Mouse (Mus musculus): Measurements from ENCODE around the gene Acss1. TPM values are rescaled to one million over a fixed set of nuclear protein-coding genes. Genes with fewer than 3 reads are reported as not detected.

Gene Acss1
- total and polyA plus RNA-seq, 2 experiments from 2014 or later: 17.6 to 43.5 TPM

DNA sequence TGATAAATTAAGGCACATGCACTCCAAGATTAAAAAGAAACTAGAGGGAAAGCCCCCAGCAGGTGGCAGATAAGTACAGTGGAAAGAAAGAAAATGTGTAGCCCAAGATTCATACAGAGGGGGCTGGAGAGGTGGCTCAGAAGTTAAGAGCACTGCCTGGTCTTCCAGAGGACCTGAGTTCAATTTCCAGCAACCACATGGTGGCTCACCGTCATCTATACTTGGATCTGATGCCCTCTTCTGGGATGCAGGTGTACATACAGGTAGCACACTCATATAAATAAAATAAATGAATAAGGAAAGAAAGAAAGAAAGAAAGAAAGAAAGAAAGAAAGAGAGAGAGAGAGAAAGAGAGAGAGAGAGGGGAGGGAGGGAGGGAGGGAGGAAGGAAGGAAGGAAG is 7.2 kb upstream of the Acss1 start:
- no peak overlapping the region for H3K4me3 ChIP-seq (ENCODE audit: low read length)
- TF ChIP-seq CTCF (IDR thresholded peaks at IDR 0.05; ENCODE audit: low read depth): peak; percentile 23; the same call in 1 of the 2 replicates
- H3K27ac ChIP-seq: no peak overlapping the region
- WGBS: 15% methylated on average over 1 of the region's 1 CpGs
- H3K36me3 ChIP-seq (ENCODE audit: insufficient read depth, low read length): no peaks in the 10 kb centered on the region
- no peak for DNase-seq (ENCODE audit: low spot score)
- H3K27me3 ChIP-seq (ENCODE audit: insufficient read depth, low read length): peaks cover 12% of the 10 kb centered on the region; the same call in 1 of the 2 replicates
- no peaks in the 10 kb centered on the region for H3K4me1 ChIP-seq (ENCODE audit: insufficient read depth, low read length)
- H3K9me3 ChIP-seq (ENCODE audit: low read length): no peaks in the 10 kb centered on the region
- ATAC-seq: no peak
- H3K4me2 ChIP-seq (ENCODE audit: low read depth, low read length): no peak overlapping the region
- no peak overlapping the region for H3K9ac ChIP-seq (replicated peaks; ENCODE audit: low read length)

DNA sequence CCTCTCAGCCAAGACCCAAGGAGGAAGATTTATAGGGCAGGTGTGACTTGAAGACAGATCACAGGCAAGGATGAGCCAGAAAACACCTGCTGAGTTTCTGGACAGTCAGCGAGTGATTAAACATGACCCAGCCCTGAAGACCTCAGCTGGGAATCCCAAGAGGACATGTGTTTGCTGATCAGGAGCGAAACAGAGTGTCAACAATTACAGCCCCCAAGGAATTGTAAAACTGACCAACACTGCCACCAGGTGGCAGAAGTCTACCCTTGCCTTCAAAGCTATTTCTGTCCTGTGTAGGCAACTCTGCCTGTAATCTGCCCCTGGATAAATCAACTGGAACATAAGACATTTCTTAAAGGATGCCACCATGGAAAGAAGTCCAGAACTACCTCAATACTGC is 6.6 kb upstream of the Acss1 start:
- Histone ChIP-seq H3K4me2 (ENCODE audit: low read depth, low read length) (no peak overlapping the region), H3K4me1 (ENCODE audit: insufficient read depth, low read length) (no peaks in the 10 kb centered on the region), H3K27me3 (ENCODE audit: insufficient read depth, low read length) (peaks cover 12% of the 10 kb centered on the region; the same call in 1 of the 2 replicates), H3K9ac (replicated peaks; ENCODE audit: low read length) (no peak overlapping the region), H3K27ac (no peak overlapping the region), H3K36me3 (ENCODE audit: insufficient read depth, low read length) (no peaks in the 10 kb centered on the region), H3K4me3 (ENCODE audit: low read length) (no peak overlapping the region), H3K9me3 (ENCODE audit: low read length) (no peaks in the 10 kb centered on the region)
- peak; percentile 88 for DNase-seq (ENCODE audit: low spot score)
- WGBS: 2% methylated on average over 2 of the region's 2 CpGs
- TF ChIP-seq CTCF (IDR thresholded peaks at IDR 0.05; ENCODE audit: low read depth): peak; percentile 89
- ATAC-seq: peak; percentile 84

DNA sequence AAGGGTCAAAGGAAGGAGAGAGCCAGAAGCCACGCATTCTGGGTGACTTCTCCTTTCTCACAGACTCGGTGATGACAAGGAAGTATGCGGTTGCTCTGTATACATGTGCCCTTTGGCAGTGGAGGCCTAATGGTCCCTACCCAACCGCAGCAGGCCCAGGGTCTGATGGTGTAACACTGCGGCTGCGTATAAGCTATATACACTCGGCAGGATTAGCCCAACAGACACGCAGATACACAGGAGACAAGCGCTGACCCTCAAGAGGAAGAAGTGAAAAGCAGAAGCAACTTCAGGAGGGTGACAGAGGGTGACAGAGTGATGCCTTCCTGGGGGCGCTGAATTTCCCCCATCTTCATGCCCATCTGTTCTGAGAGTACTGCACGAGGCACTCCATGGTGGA is 5.6 kb upstream of the Acss1 start:
- H3K9ac ChIP-seq (replicated peaks; ENCODE audit: low read length): no peak overlapping the region
- no peak overlapping the region for H3K4me2 ChIP-seq (ENCODE audit: low read depth, low read length)
- peaks cover 12% of the 10 kb centered on the region; the same call in 1 of the 2 replicates for H3K27me3 ChIP-seq (ENCODE audit: insufficient read depth, low read length)
- no peak for ATAC-seq
- no peak for TF ChIP-seq CTCF (IDR thresholded peaks at IDR 0.05; ENCODE audit: low read depth)
- no peaks in the 10 kb centered on the region for H3K4me1 ChIP-seq (ENCODE audit: insufficient read depth, low read length)
- no peaks in the 10 kb centered on the region for H3K36me3 ChIP-seq (ENCODE audit: insufficient read depth, low read length)
- no peak overlapping the region for H3K4me3 ChIP-seq (ENCODE audit: low read length)
- H3K9me3 ChIP-seq (ENCODE audit: low read length): no peaks in the 10 kb centered on the region
- 91% methylated on average over 11 of the region's 11 CpGs for WGBS
- no peak for DNase-seq (ENCODE audit: low spot score)
- H3K27ac ChIP-seq: no peak overlapping the region

- WGBS: 75% methylated on average over 8 of the region's 8 CpGs
- H3K27me3 ChIP-seq (ENCODE audit: insufficient read depth, low read length): peaks cover 6% of the 10 kb centered on the region; the same call in 1 of the 2 replicates
- H3K4me2 ChIP-seq (ENCODE audit: low read depth, low read length): no peak overlapping the region
- H3K4me1 ChIP-seq (ENCODE audit: insufficient read depth, low read length): peaks cover 4% of the 10 kb centered on the region; the same call in 1 of the 2 replicates
- H3K4me3 ChIP-seq (ENCODE audit: low read length): no peak overlapping the region
- no peaks in the 10 kb centered on the region for H3K36me3 ChIP-seq (ENCODE audit: insufficient read depth, low read length)
- no peak overlapping the region for H3K27ac ChIP-seq
- no peak overlapping the region for H3K9ac ChIP-seq (replicated peaks; ENCODE audit: low read length)
- ATAC-seq (no peak), DNase-seq (ENCODE audit: low spot score) (no peak)
- no peaks in the 10 kb centered on the region for H3K9me3 ChIP-seq (ENCODE audit: low read length)
- no peak for TF ChIP-seq CTCF (IDR thresholded peaks at IDR 0.05; ENCODE audit: low read depth)
Observed at GRCm38 (mm10) chr2:150671609-150672290, 3.5 kb upstream of the Acss1 start.

DNA sequence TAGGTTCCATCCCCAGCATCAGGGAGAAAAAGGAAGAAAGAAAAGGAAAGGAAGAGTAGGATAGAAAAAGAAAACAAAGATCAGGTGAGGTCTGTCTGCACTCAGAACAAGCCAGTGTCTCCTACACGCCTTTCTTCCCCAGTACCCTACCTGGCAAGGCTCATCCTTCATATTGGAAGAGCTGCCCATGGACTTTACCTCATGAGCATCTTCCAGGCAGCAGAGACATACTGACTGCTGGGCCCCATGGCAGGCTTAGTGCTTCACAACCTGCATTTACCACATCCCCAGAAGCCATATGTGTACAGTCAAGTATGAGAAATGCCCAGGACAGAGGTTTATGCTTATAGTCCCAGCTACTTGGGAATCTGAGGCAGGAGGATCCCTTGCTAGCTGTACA is 2.6 kb upstream of the Acss1 start:
- Histone ChIP-seq H3K9ac (replicated peaks; ENCODE audit: low read length) (no peak overlapping the region), H3K9me3 (ENCODE audit: low read length) (no peaks in the 10 kb centered on the region), H3K27me3 (ENCODE audit: insufficient read depth, low read length) (no peaks in the 10 kb centered on the region), H3K27ac (no peak overlapping the region), H3K4me3 (ENCODE audit: low read length) (no peak overlapping the region), H3K36me3 (ENCODE audit: insufficient read depth, low read length) (no peaks in the 10 kb centered on the region), H3K4me2 (ENCODE audit: low read depth, low read length) (no peak overlapping the region), H3K4me1 (ENCODE audit: insufficient read depth, low read length) (peaks cover 4% of the 10 kb centered on the region; the same call in 1 of the 2 replicates)
- TF ChIP-seq CTCF (IDR thresholded peaks at IDR 0.05; ENCODE audit: low read depth): no peak
- WGBS: 93% methylated on average over 1 of the region's 1 CpGs
- no peak for ATAC-seq
- DNase-seq (ENCODE audit: low spot score): no peak

DNA sequence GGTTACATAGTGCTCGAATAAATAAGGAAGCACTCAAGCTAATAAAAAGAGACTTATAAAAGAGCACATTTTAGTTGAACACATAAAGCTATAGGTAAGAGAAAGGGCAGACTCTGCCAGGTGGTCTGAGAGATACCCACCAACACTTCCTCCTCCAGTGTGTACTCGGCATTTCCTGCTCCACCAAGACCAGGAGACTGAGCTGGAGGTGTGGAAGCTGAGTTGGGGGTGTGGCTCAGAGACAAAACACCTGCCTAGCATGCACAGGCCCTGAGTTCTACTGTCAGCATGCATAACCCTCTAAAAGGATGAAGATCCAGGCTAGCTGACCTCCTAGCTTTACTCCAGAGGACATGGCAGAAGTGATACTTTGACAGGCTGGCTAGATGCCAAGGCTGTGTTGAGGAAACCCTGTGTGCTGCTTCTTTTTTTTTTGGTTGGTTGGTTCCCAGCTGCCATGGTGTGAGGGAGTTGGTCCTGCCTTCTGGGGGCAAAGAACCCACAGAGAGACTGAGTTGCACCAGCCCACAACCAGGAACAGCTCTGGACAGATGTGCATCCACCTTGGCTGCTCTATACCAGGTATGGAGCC is 1.2 kb upstream of the Acss1 start:
- WGBS: 82% methylated on average over 2 of the region's 2 CpGs
- TF ChIP-seq CTCF (IDR thresholded peaks at IDR 0.05; ENCODE audit: low read depth): no peak
- no peak overlapping the region for H3K27ac ChIP-seq
- H3K36me3 ChIP-seq (ENCODE audit: insufficient read depth, low read length): no peaks in the 10 kb centered on the region
- no peak overlapping the region for H3K4me2 ChIP-seq (ENCODE audit: low read depth, low read length)
- H3K4me3 ChIP-seq (ENCODE audit: low read length): no peak overlapping the region
- no peak overlapping the region for H3K9ac ChIP-seq (replicated peaks; ENCODE audit: low read length)
- H3K27me3 ChIP-seq (ENCODE audit: insufficient read depth, low read length): no peaks in the 10 kb centered on the region
- ATAC-seq (no peak), DNase-seq (ENCODE audit: low spot score) (peak; percentile 41)
- H3K4me1 ChIP-seq (ENCODE audit: insufficient read depth, low read length): peaks cover 4% of the 10 kb centered on the region; the same call in 1 of the 2 replicates
- no peaks in the 10 kb centered on the region for H3K9me3 ChIP-seq (ENCODE audit: low read length)

GRCm38 (mm10) chr2:150668956-150669355 is 656 bp upstream of the Acss1 start:
- H3K9me3 ChIP-seq (ENCODE audit: low read length): no peaks in the 10 kb centered on the region
- H3K4me2 ChIP-seq (ENCODE audit: low read depth, low read length): peak overlapping the region; percentile 98; the same call in 1 of the 2 replicates
- no peak for TF ChIP-seq CTCF (IDR thresholded peaks at IDR 0.05; ENCODE audit: low read depth)
- H3K9ac ChIP-seq (replicated peaks; ENCODE audit: low read length): no peak overlapping the region
- no peak overlapping the region for H3K4me3 ChIP-seq (ENCODE audit: low read length)
- H3K36me3 ChIP-seq (ENCODE audit: insufficient read depth, low read length): no peaks in the 10 kb centered on the region
- H3K27ac ChIP-seq: no peak overlapping the region
- no peaks in the 10 kb centered on the region for H3K27me3 ChIP-seq (ENCODE audit: insufficient read depth, low read length)
- 79% methylated on average over 5 of the region's 5 CpGs for WGBS
- ATAC-seq (no peak), DNase-seq (ENCODE audit: low spot score) (no peak)
- peaks cover 4% of the 10 kb centered on the region; the same call in 1 of the 2 replicates for H3K4me1 ChIP-seq (ENCODE audit: insufficient read depth, low read length)
